Mouse (Mus musculus) forebrain, embryonic 16.5 days (tissue): ENCODE measurements at regions not wholly inside any gene's neighbourhood (a gene's known extent, or its start where the extent isn't known, plus 50 kb on each side); places are given as distances from the start of the nearest gene placed in this dataset.

Experiments used
- ATAC-seq: fragments of 200-750 bp; cut with Nextera tagmentation; 2 replicates; pipeline ENCODE4 v1.8.0; 2017; ENCODE audit warnings: mild to moderate bottlenecking, moderate library complexity
- H3K27ac ChIP-seq: fragments of 300-500 bp; sonication (generic); 2 replicates; pipeline ENCODE4 v1.5.1; 2014; ENCODE audit warnings: low read length, control low read depth
- H3K27me3 ChIP-seq: fragments of 300-500 bp; sonication (generic); replicated peaks from 2 replicates; pipeline ENCODE4 v1.6.1; 2014; ENCODE audit warnings: low read length; ENCODE audit not compliant: control insufficient read depth, insufficient read depth
- H3K36me3 ChIP-seq: fragments of 300-500 bp; sonication (generic); 2 replicates; pipeline ENCODE4 v1.6.1; 2014; ENCODE audit not compliant: control insufficient read depth, insufficient read depth
- H3K4me1 ChIP-seq: fragments of 300-500 bp; sonication (generic); replicated peaks from 2 replicates; pipeline ENCODE4 v1.6.1; 2014; ENCODE audit warnings: low read length; ENCODE audit not compliant: control insufficient read depth, insufficient read depth
- H3K4me2 ChIP-seq: fragments of 300-500 bp; sonication (generic); 2 replicates; pipeline ENCODE4 v1.6.1; 2014; ENCODE audit warnings: mild to moderate bottlenecking, low read length, control low read depth
- H3K4me3 ChIP-seq: fragments of 300-500 bp; sonication (generic); replicated peaks from 2 replicates; pipeline ENCODE4 v1.5.1; 2014; ENCODE audit warnings: mild to moderate bottlenecking, low read length, control low read depth
- H3K9ac ChIP-seq: fragments of 300-500 bp; sonication (generic); replicated peaks from 2 replicates; pipeline ENCODE4 v1.6.1; 2014; ENCODE audit warnings: low read depth, low read length, control low read depth
- H3K9me3 ChIP-seq: fragments of 300-500 bp; sonication (generic); 2 replicates; pipeline ENCODE4 v1.6.1; 2016; ENCODE audit warnings: low read length; ENCODE audit not compliant: control insufficient read depth
- WGBS: fragments of 180-500 bp; shearing (Covaris S2); extraction: QIAGEN DNeasy Blood & Tissue Kit; methylation state at CpG from one replicate; pipeline ENCODE4 v1.1.7; 2014; 5-methylcytosine and 5-hydroxymethylcytosine counted together

DNA sequence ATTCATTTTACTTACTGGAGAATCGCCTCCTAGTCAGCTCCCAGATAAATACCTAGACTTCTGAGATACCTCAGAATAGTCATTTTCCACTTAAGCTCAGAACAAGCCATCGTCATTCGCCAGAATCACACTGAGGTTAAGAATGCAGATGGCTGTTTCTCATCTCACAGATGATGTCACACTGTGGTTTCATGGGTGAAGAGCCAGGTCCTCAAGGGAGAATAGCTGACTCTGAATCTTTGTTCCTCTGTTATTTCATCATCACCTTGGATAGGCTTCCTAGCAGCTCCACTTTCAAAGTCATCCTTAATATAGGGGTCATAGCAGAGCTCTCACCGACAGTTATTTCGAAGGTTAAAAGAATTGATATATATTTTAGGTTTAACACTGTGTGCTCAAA lies 297.8 kb upstream of the Gm765 start:
- WGBS, result 92% methylated on average over 5 of the region's 5 CpGs
- no peak overlapping the region for H3K27ac ChIP-seq
- no peaks in the 10 kb centered on the region for H3K4me1 ChIP-seq
- no peaks in the 10 kb centered on the region for H3K36me3 ChIP-seq
- H3K4me2 ChIP-seq, result no peak overlapping the region
- no peak overlapping the region for H3K9ac ChIP-seq
- H3K4me3 ChIP-seq, result no peak overlapping the region
- no peak for ATAC-seq
- H3K9me3 ChIP-seq, result no peaks in the 10 kb centered on the region
- H3K27me3 ChIP-seq, result no peaks in the 10 kb centered on the region

DNA sequence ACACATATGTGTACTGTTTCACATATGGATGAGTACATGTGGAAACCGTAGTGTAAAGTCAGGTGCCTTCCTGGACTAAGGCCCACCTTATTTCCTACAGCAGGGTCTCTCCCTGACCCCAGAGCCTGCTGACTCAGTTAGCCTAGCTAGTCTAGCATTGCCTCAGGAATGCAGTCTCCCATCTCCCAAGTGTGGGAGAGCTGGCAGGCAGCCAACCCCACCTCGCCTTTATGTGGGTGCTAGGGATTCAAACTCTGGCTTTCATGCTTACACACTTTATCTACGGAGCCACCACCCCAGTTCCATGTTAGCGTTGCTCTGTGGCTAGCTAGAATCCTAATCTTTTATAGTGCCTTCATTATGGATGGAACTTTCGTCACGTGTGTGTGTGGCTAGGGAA lies 293.3 kb upstream of the Gm765 start:
- no peaks in the 10 kb centered on the region for H3K36me3 ChIP-seq
- no peak overlapping the region for H3K4me2 ChIP-seq
- no peak overlapping the region for H3K9ac ChIP-seq
- no peaks in the 10 kb centered on the region for H3K27me3 ChIP-seq
- ATAC-seq, result no peak
- no peak overlapping the region for H3K27ac ChIP-seq
- 86% methylated on average over 6 of the region's 6 CpGs for WGBS
- H3K4me1 ChIP-seq, result 0 out of 2 replicates have a peak, but pooled peaks cover 4% of the 10 kb centered on the region
- H3K9me3 ChIP-seq, result no peaks in the 10 kb centered on the region
- no peak overlapping the region for H3K4me3 ChIP-seq

DNA sequence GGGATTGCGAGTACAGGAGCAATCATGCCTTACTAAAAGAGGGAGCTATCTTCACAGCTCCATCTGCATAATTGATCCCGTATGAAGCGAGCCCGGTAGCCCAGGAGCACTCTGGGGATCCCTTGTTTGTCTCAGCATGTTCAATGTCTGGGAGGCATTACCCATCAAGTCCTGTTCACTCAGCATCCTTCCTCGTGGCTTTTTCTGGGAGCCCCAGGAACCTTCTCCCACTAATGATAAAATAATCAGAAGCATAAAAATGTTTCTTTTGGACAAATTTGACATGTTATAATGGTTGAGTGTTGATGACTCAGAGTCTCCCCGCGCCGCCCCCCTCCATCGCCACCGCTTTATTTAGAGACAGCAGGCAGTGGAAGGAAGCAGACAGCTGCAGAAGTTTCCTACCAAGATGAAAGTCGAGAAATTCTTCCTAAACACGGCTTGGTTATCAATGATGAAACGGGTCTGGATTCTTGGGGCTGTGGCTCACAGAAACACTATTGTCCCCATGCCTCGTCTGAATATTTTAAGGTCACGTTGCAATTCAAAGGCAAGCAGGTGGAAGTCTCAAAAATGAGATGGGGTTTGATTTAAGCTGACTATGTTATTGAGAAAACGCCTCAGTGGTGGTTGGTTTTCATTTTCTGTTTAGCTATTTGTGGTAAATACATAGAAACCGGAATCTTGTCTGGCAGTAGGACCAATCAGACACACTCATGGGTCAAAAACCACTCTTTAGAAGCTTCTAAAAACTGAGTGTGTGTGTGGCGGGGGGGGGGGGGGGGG lies 289.9 kb upstream of the Gm765 start:
- WGBS, result 55% methylated on average over 17 of the region's 18 CpGs
- no peak for ATAC-seq
- Histone ChIP-seq H3K4me1 (0 out of 2 replicates have a peak, but pooled peaks cover 4% of the 10 kb centered on the region), H3K36me3 (no peaks in the 10 kb centered on the region), H3K4me2 (no peak overlapping the region), H3K4me3 (no peak overlapping the region), H3K27me3 (no peaks in the 10 kb centered on the region), H3K27ac (no peak overlapping the region), H3K9ac (no peak overlapping the region), H3K9me3 (no peaks in the 10 kb centered on the region)

DNA sequence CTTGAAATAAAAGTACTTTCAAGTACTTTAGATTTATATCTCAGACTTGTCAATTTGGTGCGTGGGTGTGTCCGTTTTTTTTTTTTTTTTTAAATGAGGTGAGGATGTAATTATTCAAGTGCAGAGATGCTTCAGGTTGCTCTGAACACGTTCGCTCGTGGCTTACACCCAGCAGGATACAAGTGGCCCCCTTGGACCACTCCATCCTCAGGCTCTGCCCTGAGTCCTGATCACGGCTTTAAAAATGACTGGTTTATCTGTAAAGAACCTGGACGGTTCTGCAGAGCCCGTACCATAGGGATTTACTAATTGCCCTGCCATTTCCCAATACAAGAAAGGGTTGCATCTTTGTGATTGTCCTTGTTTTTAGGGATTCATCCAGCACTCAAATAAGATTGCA lies 288.7 kb upstream of the Gm765 start:
- WGBS, result 81% methylated on average over 8 of the region's 8 CpGs
- 0 out of 2 replicates have a peak, but pooled peaks cover 4% of the 10 kb centered on the region for H3K4me1 ChIP-seq
- H3K27me3 ChIP-seq, result no peaks in the 10 kb centered on the region
- no peak for ATAC-seq
- no peak overlapping the region for H3K4me2 ChIP-seq
- H3K36me3 ChIP-seq, result no peaks in the 10 kb centered on the region
- no peaks in the 10 kb centered on the region for H3K9me3 ChIP-seq
- H3K4me3 ChIP-seq, result no peak overlapping the region
- no peak overlapping the region for H3K27ac ChIP-seq
- no peak overlapping the region for H3K9ac ChIP-seq

DNA sequence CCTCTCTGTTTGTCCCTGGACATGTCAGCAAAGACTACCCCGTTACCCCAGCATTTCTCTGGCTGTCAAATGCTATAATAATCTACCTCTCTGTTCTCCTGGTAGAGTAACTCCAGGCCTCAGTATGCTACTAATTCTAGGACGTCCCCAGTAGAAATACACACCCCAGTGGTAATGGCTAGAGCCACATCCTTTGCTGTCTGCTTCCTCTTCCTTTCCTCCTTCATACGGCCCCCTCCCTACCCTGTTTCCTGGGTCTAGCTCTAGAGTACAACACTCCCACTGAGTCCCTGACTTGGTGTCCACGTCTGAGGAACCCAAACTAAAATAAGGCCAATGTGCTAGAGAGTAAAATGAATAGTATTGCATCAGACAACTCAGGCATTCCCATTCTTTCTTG lies 287.1 kb upstream of the Gm765 start:
- Histone ChIP-seq H3K27me3 (no peaks in the 10 kb centered on the region), H3K4me2 (no peak overlapping the region), H3K27ac (no peak overlapping the region), H3K4me1 (0 out of 2 replicates have a peak, but pooled peaks cover 4% of the 10 kb centered on the region), H3K36me3 (no peaks in the 10 kb centered on the region), H3K4me3 (no peak overlapping the region), H3K9me3 (no peaks in the 10 kb centered on the region), H3K9ac (no peak overlapping the region)
- WGBS, result 81% methylated on average over 4 of the region's 4 CpGs
- ATAC-seq, result no peak

DNA sequence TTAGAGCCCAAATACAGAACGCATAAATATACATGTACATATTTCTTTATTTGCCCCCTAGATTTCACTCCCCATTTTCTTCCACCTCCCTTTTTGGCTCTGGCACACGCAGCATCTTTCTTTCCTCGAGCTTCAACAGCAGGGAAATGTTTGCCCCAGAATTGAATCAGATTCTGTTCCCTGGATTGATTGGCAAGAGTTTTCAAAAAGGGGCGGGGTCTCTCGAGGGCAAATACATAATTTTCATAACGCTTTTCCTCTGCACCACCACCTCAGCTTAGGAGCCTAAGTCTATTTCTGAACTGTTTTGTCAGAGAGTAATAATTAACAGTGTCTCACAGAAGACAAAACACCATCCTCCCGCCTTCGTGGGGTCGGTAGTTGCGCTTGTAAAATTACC lies 283.9 kb upstream of the Gm765 start:
- Histone ChIP-seq H3K4me1 (no peaks in the 10 kb centered on the region), H3K4me3 (no peak overlapping the region), H3K36me3 (no peaks in the 10 kb centered on the region), H3K9me3 (no peaks in the 10 kb centered on the region), H3K4me2 (no peak overlapping the region), H3K27me3 (no peaks in the 10 kb centered on the region), H3K27ac (peak overlapping the region; percentile 7; the same call in 1 of the 2 replicates), H3K9ac (no peak overlapping the region)
- 53% methylated on average over 10 of the region's 10 CpGs for WGBS
- ATAC-seq, result peak; percentile 26; the same call in 1 of the 2 replicates

- H3K4me2 ChIP-seq, result no peak overlapping the region
- 66% methylated on average over 3 of the region's 3 CpGs for WGBS
- no peaks in the 10 kb centered on the region for H3K4me1 ChIP-seq
- H3K36me3 ChIP-seq, result no peaks in the 10 kb centered on the region
- no peaks in the 10 kb centered on the region for H3K9me3 ChIP-seq
- no peaks in the 10 kb centered on the region for H3K27me3 ChIP-seq
- H3K27ac ChIP-seq, result no peak overlapping the region
- H3K9ac ChIP-seq, result no peak overlapping the region
- ATAC-seq, result no peak
- H3K4me3 ChIP-seq, result no peak overlapping the region
These were observed 278.3 kb upstream of the Gm765 start for GRCm38 (mm10) chr6:98620886-98621285.

DNA sequence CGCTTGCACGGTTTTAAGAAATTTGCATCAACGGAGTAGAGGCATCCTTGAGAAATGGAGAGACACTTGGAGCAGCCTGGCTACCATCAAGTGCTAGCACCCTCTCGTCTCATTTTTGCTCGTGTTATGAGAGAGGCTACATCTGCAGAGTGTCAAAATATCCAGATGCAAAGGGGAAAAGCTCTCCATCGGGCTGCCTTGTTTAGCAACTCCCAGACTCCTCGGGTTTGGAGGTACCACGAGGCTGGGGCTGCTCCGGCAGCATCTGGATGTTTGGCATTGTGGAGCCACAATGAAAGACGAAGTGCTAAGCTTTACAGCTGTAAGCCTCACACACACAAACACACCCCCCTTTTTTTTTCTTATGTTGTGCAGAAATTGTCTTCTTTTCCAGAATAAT lies 270.5 kb upstream of the Gm765 start:
- WGBS, result 79% methylated on average over 10 of the region's 10 CpGs
- no peaks in the 10 kb centered on the region for H3K27me3 ChIP-seq

GRCm38 (mm10) chr6:98609133-98609532 lies 266.6 kb upstream of the Gm765 start:
- no peak overlapping the region for H3K27ac ChIP-seq
- 93% methylated on average over 1 of the region's 1 CpGs for WGBS
- H3K27me3 ChIP-seq, result no peaks in the 10 kb centered on the region
- H3K36me3 ChIP-seq, result no peaks in the 10 kb centered on the region
- no peak for ATAC-seq
- no peak overlapping the region for H3K4me3 ChIP-seq
- no peaks in the 10 kb centered on the region for H3K4me1 ChIP-seq
- no peaks in the 10 kb centered on the region for H3K9me3 ChIP-seq
- no peak overlapping the region for H3K9ac ChIP-seq
- no peak overlapping the region for H3K4me2 ChIP-seq

More for the DNA sequence above, 270.5 kb upstream of the Gm765 start:
- Histone ChIP-seq H3K9me3 (no peaks in the 10 kb centered on the region), H3K9ac (no peak overlapping the region), H3K36me3 (no peaks in the 10 kb centered on the region), H3K27ac (no peak overlapping the region), H3K4me3 (no peak overlapping the region), H3K4me2 (no peak overlapping the region), H3K4me1 (no peaks in the 10 kb centered on the region)
- ATAC-seq, result no peak
